Mouse (Mus musculus): ENCODE measurements around the gene Zfp688. TPM values are rescaled to one million over a fixed set of nuclear protein-coding genes. Genes with fewer than 3 reads are reported as not detected.
"Not testable (repeated sequence)": the region's sequence is repeated elsewhere in the genome, so short reads cannot be mapped to it uniquely, and the experiment has no call there.

The Zfp688 gene
- total and polyA plus RNA-seq, 3 experiments, result 8.6 to 18.1 TPM; not detected in 1

- not testable (repeated sequence) for H3K9me3 ChIP-seq (replicated peaks; ENCODE audit: insufficient read depth, low read length); H3K4me3 ChIP-seq (ENCODE audit: control insufficient read depth in 1 of 2, insufficient read depth in 1 of 2, low read depth in 2 of 2, low read length in 2 of 2); H3K79me2 ChIP-seq (ENCODE audit: control insufficient read depth, insufficient read depth, low read length, poor library complexity); H3K27me3 ChIP-seq (ENCODE audit: control insufficient read depth in 1 of 2, insufficient read depth in 2 of 2, low read length in 2 of 2); H3K9ac ChIP-seq (ENCODE audit: control insufficient read depth, low read depth, low read length, poor library complexity, severe bottlenecking)
- TF ChIP-seq SMC3 (IDR thresholded peaks at IDR 0.05; ENCODE audit: low read depth, low read length) (peak; percentile 36), CTCF (IDR thresholded peaks at IDR 0.05 in 2 of 3, conservative IDR thresholded peaks at IDR 0.05 in 1 of 3; ENCODE audit: control insufficient read depth in 1 of 3, insufficient read depth in 1 of 3, low read depth in 2 of 3, low read length in 3 of 3, poor library complexity in 1 of 3, severe bottlenecking in 1 of 3) (peak; percentile 39 to 43 (median 40))
- peaks cover 9 to 16% of the 10 kb centered on the region in 2 experiments for H3K4me1 ChIP-seq (ENCODE audit: control insufficient read depth in 1 of 2, insufficient read depth in 2 of 2, low read length in 2 of 2)
- H3K27ac ChIP-seq (ENCODE audit: control insufficient read depth, low read depth, low read length), result peak overlapping the region; percentile 15; the same call in 1 of the 2 replicates
- H3K36me3 ChIP-seq (ENCODE audit: control insufficient read depth in 1 of 2, insufficient read depth in 2 of 2, low read length in 2 of 2), result peaks cover 0 to 13% of the 10 kb centered on the region in 2 experiments; a peak in 2 of 4 replicates
- DNase-seq (ENCODE audit: low read depth, low spot score), result peak; percentile 48
Measured at GRCm38 (mm10) chr7:127371870-127372269, 50.0 kb downstream of the Zfp688 start.

- Histone ChIP-seq H3K79me2 (ENCODE audit: control insufficient read depth, insufficient read depth, low read length, poor library complexity) (peaks cover 2% of the 10 kb centered on the region; the same call in 1 of the 2 replicates), H3K4me1 (ENCODE audit: control insufficient read depth in 1 of 2, insufficient read depth in 2 of 2, low read length in 2 of 2) (peaks cover 9 to 11% of the 10 kb centered on the region in 2 experiments), H3K4me3 (ENCODE audit: control insufficient read depth in 1 of 2, insufficient read depth in 1 of 2, low read depth in 2 of 2, low read length in 2 of 2) (no peak overlapping the region), H3K9me3 (replicated peaks; ENCODE audit: insufficient read depth, low read length) (no peaks in the 10 kb centered on the region), H3K36me3 (ENCODE audit: control insufficient read depth in 1 of 2, insufficient read depth in 2 of 2, low read length in 2 of 2) (peaks cover 0 to 10% of the 10 kb centered on the region in 2 experiments; a peak in 2 of 4 replicates), H3K27me3 (ENCODE audit: control insufficient read depth in 1 of 2, insufficient read depth in 2 of 2, low read length in 2 of 2) (no peaks in the 10 kb centered on the region), H3K27ac (ENCODE audit: control insufficient read depth, low read depth, low read length) (peak overlapping the region; percentile 15; the same call in 1 of the 2 replicates), H3K9ac (ENCODE audit: control insufficient read depth, low read depth, low read length, poor library complexity, severe bottlenecking) (no peak overlapping the region)
- no peak for TF ChIP-seq ZNF384 (IDR thresholded peaks at IDR 0.05; ENCODE audit: low read depth, low read length)
- TF ChIP-seq CHD1 (IDR thresholded peaks at IDR 0.05; ENCODE audit: low read depth, low read length), result no peak
- TF ChIP-seq MAZ (IDR thresholded peaks at IDR 0.05; ENCODE audit: low read depth, low read length), result no peak
- TF ChIP-seq UBTF (IDR thresholded peaks at IDR 0.05; ENCODE audit: borderline replicate concordance, insufficient read depth, low read depth, low read length), result no peak
- peak; percentile 19; the same call in 1 of the 2 replicates for TF ChIP-seq MXI1 (IDR thresholded peaks at IDR 0.05; ENCODE audit: low read depth, low read length)
- peak; percentile 28 to 70; a peak in 3 of 4 replicates for TF ChIP-seq EP300 (IDR thresholded peaks at IDR 0.05; ENCODE audit: low read depth in 1 of 2, low read length in 2 of 2)
- peak; percentile 72 for TF ChIP-seq GATA1 (IDR thresholded peaks at IDR 0.05; ENCODE audit: low read depth, low read length)
- TF ChIP-seq POLR2AphosphoS2 (IDR thresholded peaks at IDR 0.05; ENCODE audit: low read length), result no peak
- TF ChIP-seq ETS1 (IDR thresholded peaks at IDR 0.05; ENCODE audit: low read depth, low read length), result peak; percentile 72
- no peak for TF ChIP-seq NELFE (IDR thresholded peaks at IDR 0.05; ENCODE audit: low read depth, low read length)
- TF ChIP-seq POLR2AphosphoS5 (IDR thresholded peaks at IDR 0.05; ENCODE audit: borderline replicate concordance, low read depth, low read length), result no peak
- TF ChIP-seq RCOR1 (IDR thresholded peaks at IDR 0.05; ENCODE audit: low read depth, low read length), result 0 out of 2 replicates have a peak, but pooled peaks have one; percentile 34
- no peak for TF ChIP-seq ELF1 (IDR thresholded peaks at IDR 0.05; ENCODE audit: low read depth, low read length)
- 0 out of 2 replicates have a peak, but pooled peaks have one; percentile 26 for TF ChIP-seq KAT2A (conservative IDR thresholded peaks at IDR 0.05; ENCODE audit: low read depth, low read length)
- TF ChIP-seq MYC (IDR thresholded peaks at IDR 0.05; ENCODE audit: low read depth, low read length), result no peak
- TF ChIP-seq USF2 (IDR thresholded peaks at IDR 0.05; ENCODE audit: borderline replicate concordance in 1 of 2, insufficient read depth in 1 of 2, low read depth in 1 of 2, low read length in 2 of 2), result no peak
- peak; percentile 73 for TF ChIP-seq TAL1 (IDR thresholded peaks at IDR 0.05; ENCODE audit: low read length)
- TF ChIP-seq ZMIZ1 (IDR thresholded peaks at IDR 0.05; ENCODE audit: low read depth, low read length), result no peak
- peak; percentile 80; the same call in 1 of the 2 replicates for TF ChIP-seq TCF12 (IDR thresholded peaks at IDR 0.05; ENCODE audit: low read depth, low read length)
- TF ChIP-seq TBP (IDR thresholded peaks at IDR 0.05; ENCODE audit: low read depth, low read length), result no peak
- TF ChIP-seq SIN3A (IDR thresholded peaks at IDR 0.05; ENCODE audit: low read length), result no peak; the same call in 1 of the 2 replicates
- DNase-seq (ENCODE audit: low read depth, low spot score), result peak; percentile 64
Measured at GRCm38 (mm10) chr7:127371213-127371612, 50.7 kb downstream of the Zfp688 start.
